Mouse (Mus musculus) ES-CJ7 (cell line): ENCODE data around the gene Pde6b.

Experiments used
- DNase-seq: peaks from one replicate; pipeline ENCODE4 v3.0.0; 2011; ENCODE audit warnings: low read depth, low spot score

The Pde6b gene

DNA sequence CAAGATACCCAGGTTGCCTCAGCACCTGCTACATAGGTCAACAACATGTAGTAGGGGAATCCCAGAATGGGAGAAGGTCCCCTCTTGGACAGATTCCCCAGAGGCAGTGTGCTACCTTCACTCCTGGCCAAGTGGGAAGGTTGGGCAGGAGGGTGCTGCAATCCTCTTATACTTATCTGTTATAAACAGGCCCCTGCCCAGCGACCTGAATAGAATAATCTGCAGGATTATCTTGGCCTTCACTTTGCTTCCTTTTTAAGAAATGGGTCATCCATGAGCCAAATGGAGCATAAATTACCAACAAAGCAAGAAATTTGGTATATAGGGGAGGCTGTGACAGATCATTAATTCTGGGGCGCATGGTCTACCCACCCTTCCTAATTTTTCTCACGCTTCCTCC, 1.6 kb downstream of the Pde6b start:
- no peak for DNase-seq

DNA sequence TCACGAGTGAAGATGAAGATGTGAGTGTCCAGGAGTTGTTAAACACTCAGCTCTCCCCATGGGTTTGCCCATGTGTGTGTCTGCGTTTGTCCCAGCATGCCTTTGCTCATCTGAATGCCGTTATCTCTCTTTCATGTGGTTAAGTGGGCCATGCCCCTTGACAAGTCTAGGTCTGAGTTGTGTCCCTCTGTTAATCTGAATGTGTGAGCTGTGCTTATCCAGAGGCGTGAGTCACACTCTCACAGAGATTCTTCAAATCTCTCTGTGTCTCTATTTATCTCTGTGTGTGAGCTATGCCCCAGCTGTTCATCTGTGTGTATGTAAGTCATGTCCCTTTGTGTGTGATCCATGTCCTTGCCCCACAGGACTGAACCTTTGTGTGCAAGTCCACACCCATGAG, 15.3 kb downstream of the Pde6b start:
- DNase-seq, result no peak

DNA sequence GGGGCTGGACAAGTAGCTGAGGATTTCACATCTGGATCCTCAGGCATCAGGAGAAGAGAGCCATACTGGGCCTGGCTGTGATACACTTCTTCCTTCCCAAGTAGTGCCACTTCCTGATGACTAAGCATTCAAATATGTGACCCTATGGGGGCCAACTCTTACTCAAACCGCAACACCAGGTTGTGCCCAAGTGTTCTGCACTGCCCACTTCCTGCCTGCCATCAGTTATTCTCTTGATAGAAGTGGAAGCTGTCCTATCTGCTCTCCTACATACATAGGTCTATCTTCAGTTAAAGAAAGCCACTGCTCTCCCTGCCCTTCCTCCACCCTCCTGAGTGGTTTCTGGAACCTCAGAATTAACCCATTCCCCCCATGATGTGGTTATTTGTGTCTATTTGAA, 17.3 kb downstream of the Pde6b start:
- no peak for DNase-seq

DNA sequence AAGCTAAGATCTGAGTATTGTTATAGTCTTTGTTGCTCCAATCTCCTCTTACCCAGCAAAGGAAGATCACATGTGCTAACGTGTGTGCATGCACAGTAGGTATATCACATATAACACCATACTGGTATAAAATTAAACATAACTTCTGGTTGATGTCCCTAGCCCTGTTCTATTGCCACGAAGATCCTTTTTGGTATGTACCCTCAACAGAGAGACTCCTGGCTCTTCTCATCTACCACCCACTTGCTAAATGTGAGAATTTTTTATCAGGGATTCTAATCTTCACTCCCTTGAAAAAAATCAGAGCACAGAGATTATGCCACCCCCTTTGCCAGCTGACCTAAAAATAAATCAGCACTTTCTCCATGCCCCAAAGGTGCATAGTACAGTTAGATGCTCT, 18.8 kb downstream of the Pde6b start:
- DNase-seq, result no peak

DNA sequence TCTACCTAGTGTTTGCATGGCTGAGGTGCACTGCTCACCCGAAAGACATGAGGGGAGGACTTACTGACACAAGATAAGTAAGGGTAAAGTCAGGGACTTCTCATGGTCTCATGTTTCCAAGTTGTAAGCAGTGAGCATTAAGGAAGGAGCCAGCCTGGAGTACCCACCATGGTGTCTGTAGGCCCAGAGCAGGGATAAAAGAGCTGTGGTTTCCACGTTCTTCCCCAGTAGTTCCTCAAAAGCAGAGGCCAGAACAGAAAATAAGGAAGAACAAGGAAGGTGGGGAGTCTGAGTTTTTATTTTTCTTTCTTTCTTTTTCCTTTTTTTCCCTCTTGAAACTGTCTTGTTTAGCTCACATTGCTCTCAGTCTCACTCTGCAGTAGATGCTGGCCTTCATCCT, 26.5 kb downstream of the Pde6b start:
- DNase-seq, result no peak

DNA sequence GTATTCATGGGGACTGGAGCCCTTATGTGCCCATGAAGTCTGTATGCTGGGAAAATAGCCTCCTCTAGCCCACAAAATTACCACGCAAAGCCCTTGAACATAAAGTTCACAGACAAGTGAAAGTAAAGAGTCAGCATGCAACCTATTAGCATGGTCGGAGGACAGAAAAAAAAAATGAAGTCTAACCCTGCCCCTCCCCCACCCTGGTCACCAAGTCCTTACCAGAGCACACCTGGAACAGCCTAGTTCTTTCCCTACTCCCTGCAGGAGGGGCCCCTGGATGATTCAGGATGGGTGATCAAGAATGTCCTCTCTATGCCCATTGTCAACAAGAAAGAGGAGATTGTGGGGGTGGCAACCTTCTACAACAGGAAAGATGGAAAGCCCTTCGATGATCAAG, 34.5 kb downstream of the Pde6b start:
- DNase-seq, result no peak

DNA sequence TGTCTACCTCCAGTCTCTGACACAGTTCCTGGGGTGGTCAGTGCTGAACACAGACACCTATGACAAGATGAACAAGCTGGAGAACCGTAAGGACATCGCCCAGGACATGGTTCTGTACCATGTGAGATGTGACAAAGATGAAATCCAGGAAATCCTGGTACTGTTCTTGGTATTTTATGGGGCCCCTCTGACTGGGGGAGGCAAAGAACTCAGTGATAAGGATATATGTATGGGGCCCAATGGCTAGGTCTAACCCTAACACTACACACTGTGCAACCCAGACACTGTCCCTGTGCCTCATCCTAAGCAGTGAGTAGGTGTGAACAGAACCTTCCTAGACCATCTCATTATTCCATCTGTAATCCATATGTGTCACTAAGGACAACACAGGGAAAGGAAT, 35.2 kb downstream of the Pde6b start:
- DNase-seq, result no peak

DNA sequence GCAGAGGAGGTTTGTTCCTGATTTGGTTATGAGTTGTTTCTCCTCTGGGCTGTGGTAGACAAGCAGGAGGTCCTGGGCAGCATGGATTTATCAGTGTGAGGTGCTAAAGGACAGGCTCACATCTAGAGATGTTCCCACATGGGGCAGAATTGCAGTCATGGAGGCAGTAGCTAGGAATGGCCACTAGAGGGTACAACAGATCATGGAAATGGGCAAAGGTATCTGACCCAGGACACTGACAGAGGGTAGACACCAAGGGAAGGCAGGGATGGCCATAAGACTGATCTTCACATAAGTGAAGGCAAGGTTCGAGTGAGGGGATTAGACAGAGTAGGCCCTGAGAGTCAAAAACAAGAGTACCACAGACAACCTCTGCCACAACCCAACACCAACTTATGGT, 39.0 kb downstream of the Pde6b start:
- DNase-seq, result peak; percentile 67

DNA sequence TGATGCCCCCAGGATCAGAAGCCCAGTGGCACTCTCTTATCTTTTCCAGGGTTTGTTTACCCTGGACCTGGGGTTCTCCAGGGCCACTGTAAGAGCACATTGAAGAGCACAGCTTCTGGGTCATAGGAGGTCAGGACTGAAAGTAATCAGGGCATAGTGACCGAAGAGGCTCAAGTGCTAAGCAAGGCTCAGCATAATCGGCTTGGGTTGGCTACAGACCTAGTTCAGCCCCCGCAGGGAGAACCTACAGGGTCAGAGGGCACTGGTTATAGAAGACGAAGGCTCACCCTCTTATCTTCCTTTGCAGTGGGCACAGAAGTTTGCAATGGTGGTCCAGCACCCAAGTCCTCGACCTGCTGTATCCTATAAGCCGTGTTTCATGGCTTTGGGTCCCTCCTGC, 43.0 kb downstream of the Pde6b start:
- no peak for DNase-seq

DNA sequence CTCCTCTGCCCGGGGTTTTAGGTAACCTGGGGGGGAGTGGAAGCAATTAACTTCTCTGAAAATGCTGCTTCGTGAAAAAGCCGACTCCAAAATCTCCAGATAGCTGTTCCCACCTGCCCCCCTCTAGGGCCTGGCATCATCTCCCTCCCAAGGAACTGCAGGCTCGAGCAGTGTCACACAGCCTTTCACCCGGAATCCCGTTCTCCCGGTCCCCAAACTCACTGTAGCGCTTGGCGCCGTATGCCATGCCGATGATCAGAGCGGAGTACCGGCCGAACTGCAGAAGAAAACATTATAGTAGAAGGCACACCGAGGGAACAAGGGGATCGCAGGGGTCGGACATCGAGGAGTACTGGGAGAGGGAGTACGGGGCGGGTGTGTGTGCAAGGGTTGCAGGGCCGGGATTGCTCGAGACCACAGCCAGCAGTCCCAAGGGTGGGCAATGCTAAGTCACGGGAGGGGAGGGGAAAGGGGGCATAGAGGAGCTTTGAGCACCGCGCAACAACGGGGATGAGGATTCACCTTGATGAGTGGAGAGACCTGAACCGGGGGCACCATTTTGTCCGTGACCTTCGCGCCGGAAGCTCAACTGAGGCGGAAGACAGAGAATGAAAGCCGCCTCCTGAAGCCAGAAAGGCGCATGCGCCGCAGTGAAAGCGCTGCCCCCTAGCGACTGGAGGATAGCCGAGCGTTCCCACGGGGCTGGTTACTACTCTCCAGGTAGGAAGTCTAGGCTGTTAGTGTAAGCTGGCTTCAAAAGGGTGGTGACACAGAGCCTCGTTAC, 45.8 kb downstream of the Pde6b start, which contains the start of gene Atp5k:
Gene Atp5k (minus strand): TSS at position 645 of the 784 bp plus-strand sequence.
- peak; percentile 96 for DNase-seq

DNA sequence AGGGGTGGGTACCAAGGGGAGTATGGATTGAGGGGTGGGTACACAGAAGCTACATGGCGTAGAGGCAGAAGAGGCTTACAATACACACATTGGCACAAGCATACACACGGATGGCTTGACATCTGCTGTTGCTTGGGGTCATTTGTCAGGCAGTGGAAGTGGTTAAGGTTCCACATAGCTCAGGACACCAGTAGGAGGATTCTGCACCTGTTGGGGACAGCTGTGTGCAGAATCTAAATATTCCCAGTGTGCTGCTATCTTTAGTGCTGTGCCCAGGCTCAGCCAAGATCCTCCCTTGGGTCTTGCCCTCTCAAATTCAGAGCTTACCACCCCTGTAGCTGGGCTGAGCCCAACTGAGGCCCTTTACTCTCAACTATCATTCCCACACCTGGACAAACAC, 47.9 kb downstream of the Pde6b start:
- DNase-seq, result no peak

DNA sequence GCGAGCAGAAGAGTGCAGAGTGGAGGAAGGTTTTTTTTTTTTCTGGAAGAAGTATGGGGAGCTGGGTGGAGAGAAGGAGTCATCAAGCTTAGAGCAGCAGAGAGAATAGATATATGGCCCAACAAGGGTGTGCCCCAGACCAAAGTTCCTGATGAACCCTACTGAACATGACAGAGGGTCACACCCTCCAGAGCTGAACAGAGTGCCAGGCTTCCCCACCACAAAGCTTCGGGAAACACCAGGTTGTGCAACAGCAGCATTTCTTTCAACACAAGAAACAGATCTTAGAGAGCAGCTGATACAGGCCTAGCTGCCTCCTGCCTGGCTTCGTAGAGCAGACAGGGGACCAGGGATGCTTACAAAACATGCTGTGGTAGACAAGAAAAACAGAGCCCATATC, 58.8 kb downstream of the Pde6b start:
- DNase-seq, result no peak

DNA sequence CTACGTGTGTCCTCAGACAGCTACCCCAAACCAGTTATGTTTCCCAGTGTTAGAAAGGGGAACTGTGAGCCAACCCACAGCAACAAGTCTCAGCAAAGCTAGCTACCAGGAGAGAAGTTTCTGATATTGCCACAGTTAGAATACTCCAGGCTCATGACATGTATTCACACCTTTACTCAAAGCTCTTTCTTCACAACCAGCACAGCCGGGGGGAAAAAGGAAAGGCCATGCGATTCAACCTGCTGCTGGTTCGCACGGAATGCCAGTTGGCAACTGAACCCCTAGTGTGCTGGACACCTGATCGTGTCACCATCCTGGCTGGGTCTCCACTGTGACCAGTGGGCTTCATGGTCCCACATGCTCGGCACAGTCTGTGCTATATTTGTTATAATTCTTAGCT, 59.7 kb downstream of the Pde6b start:
- DNase-seq, result no peak

DNA sequence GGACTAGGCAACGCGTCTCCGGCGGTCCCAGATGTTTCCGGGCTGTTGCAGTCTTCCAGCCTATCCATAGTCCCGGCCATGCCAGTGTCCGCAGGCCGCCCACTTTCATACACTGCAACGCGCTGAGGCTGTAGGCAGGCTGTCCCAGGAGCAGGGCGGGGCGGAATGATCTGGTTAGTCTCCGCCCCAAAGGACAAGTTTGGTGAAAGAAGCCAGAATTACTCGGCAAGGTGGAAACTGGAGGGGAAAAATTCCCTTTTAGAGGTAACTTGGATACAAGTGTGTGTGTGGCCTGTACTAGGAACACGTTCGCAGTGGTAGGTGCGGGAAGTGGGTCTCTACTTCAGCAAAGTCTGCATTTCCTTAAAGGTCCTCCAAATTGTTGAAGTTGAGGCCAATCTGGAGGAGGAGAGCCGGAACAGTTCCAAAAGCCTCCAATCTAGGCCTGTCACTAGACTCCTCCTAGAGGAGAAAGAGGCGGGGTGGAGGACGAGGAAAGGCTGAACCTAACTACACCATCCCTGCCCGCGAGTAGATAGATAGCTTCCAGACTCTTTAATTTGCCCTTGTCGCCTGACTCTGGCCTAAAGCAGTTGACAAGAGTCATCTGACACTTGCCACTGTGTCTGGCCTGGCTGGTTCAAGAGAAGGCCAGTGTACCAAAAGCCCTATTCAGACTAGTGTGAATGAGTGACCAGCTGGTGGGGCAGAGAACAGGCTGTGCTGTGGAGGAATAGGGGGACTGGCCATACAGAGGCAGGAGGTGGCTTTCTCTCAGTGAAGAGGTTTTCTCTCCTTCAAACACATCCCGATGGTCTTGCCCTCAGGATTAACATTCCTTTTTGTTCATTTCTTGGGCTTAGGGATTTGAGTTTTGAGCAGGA, 60.8 kb downstream of the Pde6b start, which contains the start of gene Mfsd7a:
Gene Mfsd7a (minus strand): TSS at position 107 of the 884 bp plus-strand sequence.
- DNase-seq, result peak; percentile 45

DNA sequence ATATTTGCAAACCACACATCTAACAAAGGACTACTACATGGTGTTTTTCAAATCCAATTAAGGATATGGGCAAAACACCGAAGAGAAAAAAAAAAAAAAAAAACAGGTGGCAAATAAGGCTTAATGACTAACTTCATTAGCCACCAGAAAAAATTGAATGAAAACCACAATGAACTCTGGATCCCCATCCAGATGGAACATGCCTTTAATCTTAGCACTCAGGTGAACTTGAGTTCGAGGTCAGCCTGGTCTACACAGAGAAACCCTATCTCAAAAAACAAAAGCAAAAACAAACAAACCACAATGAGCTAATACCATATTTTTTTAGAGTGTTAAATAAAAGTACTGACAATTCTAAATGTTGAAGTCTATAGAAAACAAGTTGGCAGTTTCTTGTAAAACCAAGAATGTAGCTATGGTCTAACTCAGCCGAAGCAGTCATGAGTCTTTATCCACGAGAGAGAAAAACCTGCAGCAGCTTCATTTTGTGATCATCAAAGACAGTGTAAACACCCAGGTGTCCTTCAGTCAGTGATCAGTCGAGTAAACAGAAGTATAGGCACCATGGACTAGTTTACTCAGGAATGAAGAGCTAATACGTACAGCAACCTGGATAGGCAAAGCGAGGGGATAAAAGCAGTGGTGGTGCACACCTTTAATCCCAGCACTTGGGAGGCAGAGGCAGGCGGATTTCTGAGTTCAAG, 62.8 kb downstream of the Pde6b start:
- no peak for DNase-seq

DNA sequence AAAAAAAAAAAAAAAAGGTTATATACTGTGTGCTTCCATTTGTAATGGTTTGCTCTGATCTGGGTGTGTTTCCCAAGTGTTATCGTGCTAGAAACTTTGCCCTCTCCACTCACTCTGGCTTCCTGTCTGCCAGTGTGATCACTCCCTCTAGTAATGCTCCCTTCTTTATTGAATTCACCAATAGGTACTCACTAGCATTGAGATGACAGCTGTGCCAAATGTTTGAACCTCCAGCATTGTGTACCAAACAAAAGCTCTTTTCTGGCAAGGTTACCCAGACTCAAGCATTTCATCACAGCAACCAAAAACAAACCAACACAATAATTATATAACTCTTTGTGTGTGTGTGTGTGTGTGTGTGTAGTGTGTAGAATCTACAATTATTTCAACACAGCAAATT, 63.4 kb downstream of the Pde6b start:
- no peak for DNase-seq

DNA sequence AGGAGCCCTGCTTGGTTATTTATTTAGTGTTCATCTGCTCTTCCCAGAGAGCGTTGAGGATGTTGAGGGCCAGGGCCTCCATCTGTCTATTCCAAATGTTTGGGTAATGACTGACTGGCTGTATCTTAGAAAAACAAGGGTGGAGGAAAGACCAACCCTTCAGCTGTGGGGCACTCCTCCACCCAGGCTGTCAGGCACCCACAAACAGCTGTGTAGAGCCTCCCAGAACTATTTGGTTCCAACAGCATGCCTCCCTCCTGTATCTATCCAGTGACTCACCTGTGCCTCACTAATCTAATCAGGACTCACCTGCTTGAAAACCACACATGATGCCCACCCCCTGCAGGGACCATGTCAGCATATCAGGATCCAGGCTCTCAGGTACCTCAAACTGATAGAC, 64.2 kb downstream of the Pde6b start:
- no peak for DNase-seq

DNA sequence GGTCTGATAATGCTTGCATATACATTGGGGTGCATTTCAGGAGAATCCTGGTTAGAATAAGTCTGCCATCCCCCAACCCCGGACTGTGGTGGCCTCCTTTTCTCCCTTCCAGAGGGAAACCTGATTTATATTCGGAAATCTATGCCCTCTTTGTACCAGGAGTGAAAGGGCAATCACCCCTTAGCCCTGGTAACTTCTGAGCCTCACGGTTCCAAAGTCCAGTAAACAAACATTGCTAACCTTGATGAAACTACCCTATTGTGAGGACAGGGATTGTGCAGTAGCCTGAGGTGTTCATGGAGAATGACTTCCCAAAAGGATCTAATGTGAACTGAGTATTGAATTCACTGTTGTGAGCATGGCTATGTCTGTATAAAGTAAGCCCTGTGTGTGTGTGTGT, 65.9 kb downstream of the Pde6b start:
- DNase-seq, result no peak

DNA sequence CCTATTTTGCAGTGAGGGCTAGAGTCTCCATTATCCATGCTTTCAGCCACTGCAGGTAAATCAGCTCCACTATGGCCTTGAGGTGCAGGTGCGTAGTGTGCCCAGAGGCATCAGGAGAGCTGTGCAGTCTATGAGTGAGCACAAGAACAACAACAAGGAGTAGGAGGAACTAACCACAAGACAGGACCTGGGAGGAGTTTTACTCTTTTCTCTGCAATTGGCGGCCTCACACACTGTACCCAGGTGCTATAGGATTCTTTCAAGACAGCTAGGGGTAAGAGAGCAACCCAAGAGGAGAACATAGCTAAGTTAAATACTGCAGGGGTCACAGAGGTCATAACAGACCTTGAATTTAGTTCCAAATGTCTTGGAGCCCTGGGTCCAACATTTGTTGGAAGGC, 70.5 kb downstream of the Pde6b start:
- no peak for DNase-seq

DNA sequence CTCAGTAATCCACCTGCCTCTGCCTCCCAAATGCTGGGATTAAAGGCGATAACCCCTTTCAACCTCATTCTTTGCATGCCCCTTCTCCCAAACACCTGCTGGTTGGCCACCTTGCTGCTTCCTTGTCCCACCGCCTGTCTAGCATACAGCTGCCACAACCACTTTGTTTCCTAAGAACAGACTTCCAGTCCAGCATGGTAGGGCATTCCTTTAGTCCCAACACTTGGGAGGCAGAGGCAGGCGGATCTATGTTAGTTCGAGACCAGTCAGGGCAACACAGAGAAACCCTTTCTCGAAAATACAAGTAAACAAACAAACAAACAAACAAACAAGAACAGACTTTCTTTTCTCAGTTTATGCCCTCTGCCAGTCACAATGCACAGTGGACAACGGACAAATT, 72.3 kb downstream of the Pde6b start:
- DNase-seq, result no peak

DNA sequence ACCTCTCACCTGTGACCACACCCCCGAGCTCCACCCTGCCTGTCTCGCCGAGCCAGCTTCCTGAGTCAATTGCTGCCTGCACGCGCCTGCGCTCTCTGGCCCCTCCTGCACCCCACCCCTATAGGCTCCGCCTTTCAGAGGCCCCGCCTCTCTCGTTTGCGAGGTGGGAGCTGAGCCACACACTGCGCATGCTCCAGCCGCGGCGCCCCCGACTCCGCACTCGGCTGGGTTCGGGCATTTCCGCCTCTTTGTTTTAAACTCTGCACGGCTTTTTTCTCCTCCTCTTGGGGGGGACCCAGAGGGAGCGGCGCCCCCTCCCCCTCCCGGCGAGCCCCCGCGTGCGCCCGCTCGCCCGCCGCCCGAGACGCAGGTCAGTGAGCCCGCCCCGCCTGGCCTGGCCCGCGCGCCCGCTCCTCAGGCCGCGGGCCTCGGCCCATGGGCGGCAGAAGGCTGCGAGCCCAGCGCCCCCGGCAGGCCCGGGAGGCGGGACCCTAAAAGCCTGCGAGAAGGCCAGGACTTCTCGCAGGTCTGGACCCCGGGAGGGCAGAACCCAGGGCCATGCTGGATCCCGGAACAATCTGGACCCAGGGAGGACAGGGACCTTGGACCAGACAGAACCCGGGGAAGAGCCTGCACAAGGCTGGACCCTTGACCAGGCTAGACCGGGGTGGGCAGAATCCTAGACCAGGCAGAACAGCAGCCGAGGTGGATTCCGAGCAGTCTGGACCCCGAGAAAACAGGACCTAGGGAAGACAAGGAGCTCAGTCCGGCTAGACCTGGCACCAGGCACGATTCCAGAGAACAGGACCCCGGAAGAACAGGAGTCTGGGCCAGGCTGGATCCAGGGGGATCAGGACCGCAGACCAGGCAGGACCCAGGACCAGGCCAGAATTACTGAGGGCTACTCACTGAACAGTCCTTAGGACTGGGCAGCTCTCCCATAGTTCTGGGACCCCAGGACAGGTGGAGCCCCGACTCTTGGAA, 73.2 kb downstream of the Pde6b start, which contains the start of gene Pcgf3:
Gene Pcgf3 (plus strand): TSS at position 151 of the 984 bp plus-strand sequence.
- peak; percentile 98 for DNase-seq
